In genomic region chr7:28547154-28547553, GRCm38 (mm10) we compare ENCODE assay signal across 8 mouse cellular contexts. TPM values are rescaled to one million over a fixed set of nuclear protein-coding genes. Genes with fewer than 3 reads are reported as not detected.
DNase-seq lines count a peak whose midpoint lies in the region; ATAC-seq and TF ChIP-seq lines count a peak whose summit lies in the region.

TSS of gene Nccrp1 (minus strand) at chr7:28547254.

- no peak for TF ChIP-seq CTCF in MEL (IDR thresholded peaks at IDR 0.05 in 2 of 3, conservative IDR thresholded peaks at IDR 0.05 in 1 of 3; ENCODE audit: control insufficient read depth in 1 of 3, insufficient read depth in 1 of 3, low read depth in 2 of 3, low read length in 3 of 3, poor library complexity in 1 of 3, severe bottlenecking in 1 of 3)

- H3K27me3 ChIP-seq in heart, embryonic 15.5 days, result peaks cover 59% of the 10 kb centered on the region
- peaks cover 0 to 2% of the 10 kb centered on the region in 2 experiments; a peak in 1 of 4 replicates for H3K27me3 ChIP-seq in MEL (ENCODE audit: control insufficient read depth in 1 of 2, insufficient read depth in 2 of 2, low read length in 2 of 2)
- peaks cover 50% of the 10 kb centered on the region for H3K27me3 ChIP-seq in hindbrain, embryonic 10.5 days (ENCODE audit: insufficient read depth, poor library complexity, severe bottlenecking)
- H3K27me3 ChIP-seq in midbrain, embryonic 10.5 days (ENCODE audit: low read depth, poor library complexity, severe bottlenecking), result peaks cover 53% of the 10 kb centered on the region

- H3K79me2 ChIP-seq in MEL (ENCODE audit: control insufficient read depth, insufficient read depth, low read length, poor library complexity), result no peaks in the 10 kb centered on the region

- peak within 1 kb of the TSS; percentile 50 for H3K4me2 ChIP-seq in heart, embryonic 15.5 days

- no peak for TF ChIP-seq EP300 in MEL (IDR thresholded peaks at IDR 0.05; ENCODE audit: low read depth in 1 of 2, low read length in 2 of 2)

- H3K4me1 ChIP-seq in heart, embryonic 15.5 days (replicated peaks), result peaks cover 16% of the 10 kb centered on the region
- H3K4me1 ChIP-seq in MEL (ENCODE audit: control insufficient read depth in 1 of 2, insufficient read depth in 2 of 2, low read length in 2 of 2), result 0 out of 4 replicates have a peak, but pooled peaks cover 0 to 3% of the 10 kb centered on the region in 2 experiments
- H3K4me1 ChIP-seq in hindbrain, embryonic 10.5 days (replicated peaks), result peaks cover 43% of the 10 kb centered on the region
- peaks cover 40% of the 10 kb centered on the region for H3K4me1 ChIP-seq in midbrain, embryonic 10.5 days

- peak within 1 kb of the TSS; percentile 26 for H3K4me3 ChIP-seq in heart, embryonic 15.5 days
- no peak within 1 kb of the TSS for H3K4me3 ChIP-seq in MEL (ENCODE audit: control insufficient read depth in 1 of 2, insufficient read depth in 1 of 2, low read depth in 2 of 2, low read length in 2 of 2)
- H3K4me3 ChIP-seq in hindbrain, embryonic 10.5 days, result peak within 1 kb of the TSS; percentile 51
- H3K4me3 ChIP-seq in midbrain, embryonic 10.5 days, result peak within 1 kb of the TSS; percentile 55

- no peaks in the 10 kb centered on the region for H3K9me3 ChIP-seq in heart, embryonic 15.5 days (replicated peaks)
- H3K9me3 ChIP-seq in MEL (replicated peaks; ENCODE audit: insufficient read depth, low read length), result no peaks in the 10 kb centered on the region
- 0 out of 2 replicates have a peak, but pooled peaks cover under 1% of the 10 kb centered on the region for H3K9me3 ChIP-seq in hindbrain, embryonic 10.5 days
- H3K9me3 ChIP-seq in midbrain, embryonic 10.5 days (replicated peaks), result peaks cover 3% of the 10 kb centered on the region; the same call in 1 of the 2 replicates

- no peak for DNase-seq in heart, adult 9 months (ENCODE audit: low spot score in 2 of 2)
- DNase-seq in MEL (ENCODE audit: low read depth, low spot score), result no peak
- DNase-seq in hindbrain, embryonic 10.5 days (ENCODE audit: low spot score), result no peak
- no peak for DNase-seq in midbrain, embryonic 10.5 days (ENCODE audit: low spot score)
- DNase-seq in adrenal gland, adult 2 months, result no peak
- no peak for DNase-seq in cerebellum, adult 8-10 months
- DNase-seq in layer of hippocampus, adult 9-11 months, result no peak

- no peak for ATAC-seq in heart, embryonic 15.5 days (replicated peaks; ENCODE audit: insufficient number of reproducible peaks, insufficient read depth, low FRiP score, low read depth)

- TF ChIP-seq RAD21 in MEL (IDR thresholded peaks at IDR 0.05; ENCODE audit: low read depth, low read length), result no peak

- no peak for TF ChIP-seq POLR2A in MEL (IDR thresholded peaks at IDR 0.05; ENCODE audit: control insufficient read depth in 1 of 2, insufficient read depth in 1 of 2, low read depth in 1 of 2, low read length in 2 of 2, poor library complexity in 1 of 2)

- H3K36me3 ChIP-seq in heart, embryonic 15.5 days, result no peaks in the 10 kb centered on the region
- H3K36me3 ChIP-seq in MEL (ENCODE audit: control insufficient read depth in 1 of 2, insufficient read depth in 2 of 2, low read length in 2 of 2), result no peaks in the 10 kb centered on the region
- H3K36me3 ChIP-seq in hindbrain, embryonic 10.5 days, result no peaks in the 10 kb centered on the region
- H3K36me3 ChIP-seq in midbrain, embryonic 10.5 days, result no peaks in the 10 kb centered on the region

- whole genome bisulfite sequencing in heart, embryonic 15.5 days, result 7% methylated on average over 5 of the region's 5 CpGs
- 6% methylated on average over 5 of the region's 5 CpGs for WGBS in hindbrain, embryonic 10.5 days
- 9% methylated on average over 5 of the region's 5 CpGs for WGBS in midbrain, embryonic 10.5 days

- no peak within 1 kb of the TSS for H3K9ac ChIP-seq in heart, embryonic 15.5 days
- H3K9ac ChIP-seq in MEL (ENCODE audit: control insufficient read depth, low read depth, low read length, poor library complexity, severe bottlenecking), result 0 out of 2 replicates have a peak within 1 kb of the TSS, but pooled peaks have one; percentile 3

- no peak within 1 kb of the TSS for H3K27ac ChIP-seq in heart, embryonic 15.5 days
- H3K27ac ChIP-seq in MEL (ENCODE audit: control insufficient read depth, low read depth, low read length), result no peak within 1 kb of the TSS
- 0 out of 2 replicates have a peak within 1 kb of the TSS, but pooled peaks have one; percentile 23 for H3K27ac ChIP-seq in hindbrain, embryonic 10.5 days
- H3K27ac ChIP-seq in midbrain, embryonic 10.5 days (replicated peaks), result no peak within 1 kb of the TSS; the same call in 1 of the 2 replicates

TF ChIP-seq in MEL, 35 proteins besides CTCF, POLR2A, EP300 and RAD21:
- TF ChIP-seq HCFC1 (IDR thresholded peaks at IDR 0.05; ENCODE audit: low read depth, low read length), result no peak
- TF ChIP-seq GABPA (IDR thresholded peaks at IDR 0.05; ENCODE audit: low read depth, low read length), result no peak

RNA-seq across cellular contexts. Expression of gene Nccrp1, which starts in this region (rescaled TPM):
- not detected in 2 replicates for polyA plus RNA-seq in heart, embryonic 15.5 days (2015; fragmentation: Nextera tagmentation; extraction: Ambion mirVana)
- total RNA-seq in MEL (2012; rRNA removed), result not detected in 2 replicates
- polyA plus RNA-seq in MEL (2012; ENCODE audit: insufficient read depth in 1 of 2, insufficient read length in 2 of 2, low read depth in 1 of 2, low replicate concordance in 2 of 2, missing spikeins in 1 of 2), result not detected
- 0.10 TPM in 1 of 2 replicates, not detected in the other for polyA plus RNA-seq in hindbrain, embryonic 10.5 days (2016; fragmentation: Nextera tagmentation; extraction: Ambion mirVana)
- polyA plus RNA-seq in midbrain, embryonic 10.5 days (2016; fragmentation: Nextera tagmentation; extraction: Ambion mirVana), result 0.14 and 0.20 TPM in 2 replicates
- not detected for total RNA-seq in adrenal gland, adult 2 months (2021)
- polyA plus RNA-seq in adrenal gland, adult 2 months (2012; rRNA removed), result 0.10 TPM in 1 of 2 replicates, not detected in the other

Comparison
In these comparisons a context has a peak if more than half of its experiments do, and no peak if none do; other contexts are left out.
1. H3K4me3 ChIP-seq: peak in heart, embryonic 15.5 days (single experiment), hindbrain, embryonic 10.5 days (single experiment) and midbrain, embryonic 10.5 days (single experiment); none in MEL (0 of 2).